ENCODE assay signal across 9 mouse cellular contexts in the genomic region with DNA sequence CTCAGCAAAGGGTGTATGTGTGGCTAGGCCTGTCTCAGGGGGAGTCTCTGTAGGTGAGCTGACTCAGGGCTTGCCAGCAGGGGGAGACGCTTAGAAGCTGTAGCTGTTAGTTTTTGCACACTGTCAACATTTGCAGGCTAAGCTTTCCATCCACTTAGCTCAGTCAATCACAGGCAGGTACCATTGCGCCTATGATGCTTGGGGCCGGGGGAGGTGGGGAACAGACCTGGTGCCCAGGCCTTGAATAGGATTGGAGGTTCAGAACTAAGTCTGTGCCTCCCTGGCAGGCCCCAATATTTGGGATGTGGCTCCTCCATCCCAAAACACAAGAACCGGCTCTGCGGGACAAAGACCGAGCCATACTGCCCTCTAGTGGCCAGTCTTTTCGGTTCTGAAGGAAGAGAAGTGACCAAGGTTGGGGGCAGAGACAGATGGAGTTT. TPM values are rescaled to one million over a fixed set of nuclear protein-coding genes. Genes with fewer than 3 reads are reported as not detected.
DNase-seq lines count a peak whose midpoint lies in the region; ATAC-seq and TF ChIP-seq lines count a peak whose summit lies in the region.
"Had no signal": no experiment of that assay in that cellular context is flagged by ENCODE, and none has a peak within 500 bp of the region (broad histone marks: within the 10 kb centered on the region; RNA-seq: fewer than 3 reads in every experiment).

No protein-coding gene starts in this region.

- no peaks in the 10 kb centered on the region for H3K9me3 ChIP-seq in embryonic facial prominence, embryonic 15.5 days (replicated peaks)
- no peaks in the 10 kb centered on the region for H3K9me3 ChIP-seq in hindbrain, embryonic 10.5 days
- no peaks in the 10 kb centered on the region for H3K9me3 ChIP-seq in limb, embryonic 14.5 days (ENCODE audit: control insufficient read depth, low read length)
- H3K9me3 ChIP-seq in neural tube, embryonic 12.5 days = no peaks in the 10 kb centered on the region

- no peak for ATAC-seq in embryonic facial prominence, embryonic 15.5 days (ENCODE audit: insufficient number of reproducible peaks, low FRiP score, low TSS enrichment, low read depth)
- 0 out of 2 replicates have a peak, but pooled peaks have one; percentile 10 for ATAC-seq in limb, embryonic 14.5 days (ENCODE audit: low FRiP score, low read depth)
- ATAC-seq in neural tube, embryonic 12.5 days (ENCODE audit: low FRiP score, low read depth) = no peak
- ATAC-seq in inflammation-experienced regulatory T-cells, adult 6 months = no peak

- H3K9ac ChIP-seq in embryonic facial prominence, embryonic 15.5 days = no peak overlapping the region
- no peak overlapping the region for H3K9ac ChIP-seq in limb, embryonic 14.5 days (ENCODE audit: low read depth, low read length, severe bottlenecking)
- H3K9ac ChIP-seq in neural tube, embryonic 12.5 days = no peak overlapping the region

- no peak for TF ChIP-seq POLR2A in testis, adult 2 months (IDR thresholded peaks at IDR 0.05; ENCODE audit: control insufficient read depth, low read depth, low read length)
- no peak for TF ChIP-seq POLR2A in limb, embryonic 14.5 days (IDR thresholded peaks at IDR 0.05; ENCODE audit: borderline replicate concordance, extremely low read depth, insufficient read depth, insufficient read length)

- peak overlapping the region; percentile 37; the same call in 1 of the 2 replicates for H3K4me2 ChIP-seq in embryonic facial prominence, embryonic 15.5 days (replicated peaks)
- H3K4me2 ChIP-seq in limb, embryonic 14.5 days (replicated peaks; ENCODE audit: low read depth, low read length, severe bottlenecking) = peak overlapping the region; percentile 35; the same call in 1 of the 2 replicates
- H3K4me2 ChIP-seq in neural tube, embryonic 12.5 days (replicated peaks) = peak overlapping the region; percentile 45

- DNase-seq in testis, postnatal 14 days (ENCODE audit: low spot score) = no peak
- peak; percentile 53 to 76 for DNase-seq in adrenal gland, postnatal 36 days
- DNase-seq in hindbrain, embryonic 10.5 days (ENCODE audit: low spot score) = peak; percentile 83
- peak; percentile 85 for DNase-seq in limb, embryonic 14.5 days (ENCODE audit: low spot score)

- peaks cover 25% of the 10 kb centered on the region for H3K4me1 ChIP-seq in testis, adult 2 months (ENCODE audit: control insufficient read depth, insufficient read depth, low read length)
- H3K4me1 ChIP-seq in embryonic facial prominence, embryonic 15.5 days = peaks cover 32% of the 10 kb centered on the region
- peaks cover 34% of the 10 kb centered on the region for H3K4me1 ChIP-seq in hindbrain, embryonic 10.5 days (replicated peaks)
- H3K4me1 ChIP-seq in limb, embryonic 14.5 days (ENCODE audit: control insufficient read depth, insufficient read depth, low read length) = peaks cover 18% of the 10 kb centered on the region; the same call in 1 of the 2 replicates
- H3K4me1 ChIP-seq in neural tube, embryonic 12.5 days = peaks cover 22% of the 10 kb centered on the region

- no peaks in the 10 kb centered on the region; the same call in 1 of the 2 replicates for H3K27me3 ChIP-seq in testis, adult 2 months (ENCODE audit: control insufficient read depth, insufficient read depth, low read length)
- H3K27me3 ChIP-seq in embryonic facial prominence, embryonic 15.5 days = peaks cover 6% of the 10 kb centered on the region; the same call in 1 of the 2 replicates
- peaks cover 24% of the 10 kb centered on the region for H3K27me3 ChIP-seq in hindbrain, embryonic 10.5 days (ENCODE audit: insufficient read depth, poor library complexity, severe bottlenecking)
- peaks cover 7% of the 10 kb centered on the region; the same call in 1 of the 2 replicates for H3K27me3 ChIP-seq in limb, embryonic 14.5 days (ENCODE audit: control insufficient read depth, insufficient read depth, low read length)
- H3K27me3 ChIP-seq in neural tube, embryonic 12.5 days (replicated peaks) = no peaks in the 10 kb centered on the region

- 4% methylated on average over 7 of the region's 7 CpGs for WGBS in embryonic facial prominence, embryonic 15.5 days
- 3% methylated on average over 7 of the region's 7 CpGs for WGBS in hindbrain, embryonic 10.5 days
- WGBS in limb, embryonic 14.5 days = 2% methylated on average over 7 of the region's 7 CpGs
- WGBS in neural tube, embryonic 12.5 days = 2% methylated on average over 7 of the region's 7 CpGs

- H3K36me3 ChIP-seq in testis, adult 2 months (ENCODE audit: control insufficient read depth, insufficient read depth, low read length) = no peaks in the 10 kb centered on the region
- H3K36me3 ChIP-seq in embryonic facial prominence, embryonic 15.5 days = no peaks in the 10 kb centered on the region
- no peaks in the 10 kb centered on the region for H3K36me3 ChIP-seq in hindbrain, embryonic 10.5 days
- no peaks in the 10 kb centered on the region for H3K36me3 ChIP-seq in limb, embryonic 14.5 days (ENCODE audit: control insufficient read depth, insufficient read depth, low read length)
- no peaks in the 10 kb centered on the region for H3K36me3 ChIP-seq in neural tube, embryonic 12.5 days

- TF ChIP-seq CTCF in testis, adult 2 months (IDR thresholded peaks at IDR 0.05; ENCODE audit: control insufficient read depth, insufficient read depth, insufficient replicate concordance, low read depth, low read length) = peak; percentile 64; the same call in 1 of the 2 replicates

- no peak overlapping the region for H3K27ac ChIP-seq in testis, adult 2 months (ENCODE audit: control insufficient read depth, insufficient read depth, low read depth, low read length)
- H3K27ac ChIP-seq in embryonic facial prominence, embryonic 15.5 days (replicated peaks) = no peak overlapping the region
- H3K27ac ChIP-seq in hindbrain, embryonic 10.5 days = peak overlapping the region; percentile 77
- H3K27ac ChIP-seq in limb, embryonic 14.5 days (replicated peaks; ENCODE audit: low read depth, low read length) = no peak overlapping the region
- peak overlapping the region; percentile 46; the same call in 1 of the 2 replicates for H3K27ac ChIP-seq in neural tube, embryonic 12.5 days

- no peak overlapping the region for H3K4me3 ChIP-seq in testis, adult 2 months (ENCODE audit: control insufficient read depth, low read depth, low read length)
- H3K4me3 ChIP-seq in embryonic facial prominence, embryonic 15.5 days (replicated peaks) = no peak overlapping the region
- peak overlapping the region; percentile 31 for H3K4me3 ChIP-seq in hindbrain, embryonic 10.5 days
- H3K4me3 ChIP-seq in limb, embryonic 14.5 days (replicated peaks; ENCODE audit: low read length) = no peak overlapping the region
- H3K4me3 ChIP-seq in neural tube, embryonic 12.5 days = no peak overlapping the region
- H3K4me3 ChIP-seq: megakaryocyte, embryonic 14.5 days had no signal

RNA-seq across cellular contexts. Expression of a gene that starts 2.6 kb away (rescaled TPM):
- polyA plus RNA-seq in testis, adult 2 months (2012; rRNA removed) = 8.0 and 8.6 TPM in 2 replicates
- total RNA-seq in adrenal gland, postnatal 36 days (2021) = 1 to 10 TPM; 2.7 to 3.0 TPM
- polyA plus RNA-seq in embryonic facial prominence, embryonic 15.5 days (2015; fragmentation: Nextera tagmentation; extraction: Ambion mirVana) = 14.4 and 20.4 TPM in 2 replicates
- 28.3 and 60.6 TPM in 2 replicates for polyA plus RNA-seq in hindbrain, embryonic 10.5 days (2016; fragmentation: Nextera tagmentation; extraction: Ambion mirVana)
- 10.6 and 10.7 TPM in 2 replicates for polyA plus RNA-seq in limb, embryonic 14.5 days (2012; rRNA removed)
- polyA plus RNA-seq in limb, embryonic 14.5 days (2014; fragmentation: Nextera tagmentation; extraction: Ambion mirVana) = 13.2 and 13.7 TPM in 2 replicates
- polyA plus RNA-seq in neural tube, embryonic 12.5 days (2016; fragmentation: Nextera tagmentation; extraction: Ambion mirVana) = 105 and 118 TPM in 2 replicates
- 1 to 10 TPM in 1 of 3 experiments, under 1 TPM in 1, not detected in 1; 0.13 to 1.2 TPM for polyA plus RNA-seq in inflammation-experienced regulatory T-cells, adult 6 months (2017; shearing (Covaris generic))

RNA-seq across cellular contexts. Expression of a gene that starts 12.0 kb away (rescaled TPM):
- polyA plus RNA-seq in testis, adult 2 months (2012; rRNA removed) = 11.3 and 11.9 TPM in 2 replicates
- 1 to 10 TPM; 3.6 to 4.9 TPM for total RNA-seq in adrenal gland, postnatal 36 days (2021)
- 17.3 and 18.1 TPM in 2 replicates for polyA plus RNA-seq in embryonic facial prominence, embryonic 15.5 days (2015; fragmentation: Nextera tagmentation; extraction: Ambion mirVana)
- polyA plus RNA-seq in hindbrain, embryonic 10.5 days (2016; fragmentation: Nextera tagmentation; extraction: Ambion mirVana) = 35.5 and 55.7 TPM in 2 replicates
- 8.7 and 9.6 TPM in 2 replicates for polyA plus RNA-seq in limb, embryonic 14.5 days (2012; rRNA removed)
- polyA plus RNA-seq in limb, embryonic 14.5 days (2014; fragmentation: Nextera tagmentation; extraction: Ambion mirVana) = 9.0 and 13.8 TPM in 2 replicates
- 57.5 and 72.1 TPM in 2 replicates for polyA plus RNA-seq in neural tube, embryonic 12.5 days (2016; fragmentation: Nextera tagmentation; extraction: Ambion mirVana)
- polyA plus RNA-seq in inflammation-experienced regulatory T-cells, adult 6 months (2017; shearing (Covaris generic)) = not detected

RNA-seq across cellular contexts. Expression of a gene that starts 19.4 kb away (rescaled TPM):
- polyA plus RNA-seq in testis, adult 2 months (2012; rRNA removed) = 146 and 160 TPM in 2 replicates
- 10 to 100 TPM; 28.7 to 48.2 TPM for total RNA-seq in adrenal gland, postnatal 36 days (2021)
- 212 and 261 TPM in 2 replicates for polyA plus RNA-seq in embryonic facial prominence, embryonic 15.5 days (2015; fragmentation: Nextera tagmentation; extraction: Ambion mirVana)
- 43.7 and 65.7 TPM in 2 replicates for polyA plus RNA-seq in hindbrain, embryonic 10.5 days (2016; fragmentation: Nextera tagmentation; extraction: Ambion mirVana)
- 88.7 and 95.3 TPM in 2 replicates for polyA plus RNA-seq in limb, embryonic 14.5 days (2012; rRNA removed)
- 149 and 160 TPM in 2 replicates for polyA plus RNA-seq in limb, embryonic 14.5 days (2014; fragmentation: Nextera tagmentation; extraction: Ambion mirVana)
- 23.5 and 23.9 TPM in 2 replicates for polyA plus RNA-seq in neural tube, embryonic 12.5 days (2016; fragmentation: Nextera tagmentation; extraction: Ambion mirVana)
- polyA plus RNA-seq in inflammation-experienced regulatory T-cells, adult 6 months (2017; shearing (Covaris generic)) = 10 to 100 TPM; 58.9 to 90.9 (median 63.6) TPM

RNA-seq across cellular contexts. Expression of a gene that starts 52.9 kb away (rescaled TPM):
- 0.15 and 0.29 TPM in 2 replicates for polyA plus RNA-seq in testis, adult 2 months (2012; rRNA removed)
- total RNA-seq in adrenal gland, postnatal 36 days (2021) = 1 to 10 TPM; 2.7 to 3.3 TPM
- 11.5 and 12.2 TPM in 2 replicates for polyA plus RNA-seq in embryonic facial prominence, embryonic 15.5 days (2015; fragmentation: Nextera tagmentation; extraction: Ambion mirVana)
- 6.9 and 7.4 TPM in 2 replicates for polyA plus RNA-seq in hindbrain, embryonic 10.5 days (2016; fragmentation: Nextera tagmentation; extraction: Ambion mirVana)
- polyA plus RNA-seq in limb, embryonic 14.5 days (2012; rRNA removed) = 0.32 and 0.92 TPM in 2 replicates
- polyA plus RNA-seq in limb, embryonic 14.5 days (2014; fragmentation: Nextera tagmentation; extraction: Ambion mirVana) = 1.2 and 3.0 TPM in 2 replicates
- 1.6 and 1.7 TPM in 2 replicates for polyA plus RNA-seq in neural tube, embryonic 12.5 days (2016; fragmentation: Nextera tagmentation; extraction: Ambion mirVana)
- 1 to 10 TPM in 2 of 3 experiments, under 1 TPM in 1; 0.91 to 1.9 (median 1.7) TPM for polyA plus RNA-seq in inflammation-experienced regulatory T-cells, adult 6 months (2017; shearing (Covaris generic))

Comparison
In these comparisons a context has a peak if more than half of its experiments do, and no peak if none do; other contexts are left out.
1. H3K27ac ChIP-seq: peak in hindbrain, embryonic 10.5 days (single experiment) and neural tube, embryonic 12.5 days (single experiment); none in testis, adult 2 months (single experiment), embryonic facial prominence, embryonic 15.5 days (single experiment) and limb, embryonic 14.5 days (single experiment).
2. RNA of a gene that starts 12.0 kb away (polyA plus RNA-seq): 57.5 to 72.1 TPM in neural tube, embryonic 12.5 days, 35.5 to 55.7 TPM in hindbrain, embryonic 10.5 days, 17.3 to 18.1 TPM in embryonic facial prominence, embryonic 15.5 days, 8.7 to 13.8 TPM in limb, embryonic 14.5 days and 11.3 to 11.9 TPM in testis, adult 2 months; not detected in inflammation-experienced regulatory T-cells, adult 6 months; every median in the first group is over 4 times any median in the second.
3. Peak in every context shown above with its lines, with median percentiles within 50 percentile points of each other: H3K4me2 ChIP-seq.